Mouse (Mus musculus): ENCODE results near the gene Map3k5. TPM values are rescaled to one million over a fixed set of nuclear protein-coding genes. Genes with fewer than 3 reads are reported as not detected.

Gene Map3k5
- polyA plus RNA-seq, 1 experiment from 2014 or later = 4.0 TPM

- 84% methylated on average over 2 of the region's 2 CpGs for WGBS
- no peak overlapping the region for H3K4me2 ChIP-seq (replicated peaks; ENCODE audit: low read depth, low read length)
- H3K9me3 ChIP-seq (ENCODE audit: control insufficient read depth, low read length) = no peaks in the 10 kb centered on the region
- no peak overlapping the region for H3K4me3 ChIP-seq (ENCODE audit: low read length)
- no peaks in the 10 kb centered on the region for H3K4me1 ChIP-seq (ENCODE audit: control insufficient read depth, insufficient read depth, low read length)
- H3K27me3 ChIP-seq (ENCODE audit: control insufficient read depth, insufficient read depth, low read length) = no peaks in the 10 kb centered on the region
- no peak overlapping the region for H3K27ac ChIP-seq (ENCODE audit: low read depth, low read length)
- no peak overlapping the region for H3K9ac ChIP-seq (ENCODE audit: low read depth, low read length)
- no peak for ATAC-seq (ENCODE audit: low FRiP score, low TSS enrichment)
- H3K36me3 ChIP-seq (ENCODE audit: control insufficient read depth, insufficient read depth, low read length) = no peaks in the 10 kb centered on the region
Observed at GRCm38 (mm10) chr10:20031936-20032335, 97.7 kb downstream of the Map3k5 start.

- no peak overlapping the region for H3K4me2 ChIP-seq (replicated peaks; ENCODE audit: low read depth, low read length)
- H3K4me3 ChIP-seq (ENCODE audit: low read length) = no peak overlapping the region
- H3K9ac ChIP-seq (ENCODE audit: low read depth, low read length) = no peak overlapping the region
- H3K4me1 ChIP-seq (ENCODE audit: control insufficient read depth, insufficient read depth, low read length) = no peaks in the 10 kb centered on the region
- no peaks in the 10 kb centered on the region for H3K36me3 ChIP-seq (ENCODE audit: control insufficient read depth, insufficient read depth, low read length)
- no peaks in the 10 kb centered on the region for H3K9me3 ChIP-seq (ENCODE audit: control insufficient read depth, low read length)
- no peak for ATAC-seq (ENCODE audit: low FRiP score, low TSS enrichment)
- H3K27me3 ChIP-seq (ENCODE audit: control insufficient read depth, insufficient read depth, low read length) = no peaks in the 10 kb centered on the region
- 90% methylated on average over 2 of the region's 2 CpGs for WGBS
- H3K27ac ChIP-seq (ENCODE audit: low read depth, low read length) = no peak overlapping the region
Observed at GRCm38 (mm10) chr10:20036375-20036774, 102.1 kb downstream of the Map3k5 start.

GRCm38 (mm10) chr10:20036846-20037245, 102.6 kb downstream of the Map3k5 start:
- no peak for ATAC-seq (ENCODE audit: low FRiP score, low TSS enrichment)
- Histone ChIP-seq H3K9ac (ENCODE audit: low read depth, low read length) (no peak overlapping the region), H3K27ac (ENCODE audit: low read depth, low read length) (no peak overlapping the region), H3K4me3 (ENCODE audit: low read length) (no peak overlapping the region), H3K4me1 (ENCODE audit: control insufficient read depth, insufficient read depth, low read length) (no peaks in the 10 kb centered on the region), H3K4me2 (replicated peaks; ENCODE audit: low read depth, low read length) (no peak overlapping the region), H3K36me3 (ENCODE audit: control insufficient read depth, insufficient read depth, low read length) (no peaks in the 10 kb centered on the region), H3K27me3 (ENCODE audit: control insufficient read depth, insufficient read depth, low read length) (no peaks in the 10 kb centered on the region), H3K9me3 (ENCODE audit: control insufficient read depth, low read length) (no peaks in the 10 kb centered on the region)
- 53% methylated on average over 7 of the region's 7 CpGs for WGBS

- Histone ChIP-seq H3K9ac (ENCODE audit: low read depth, low read length) (no peak overlapping the region), H3K27ac (ENCODE audit: low read depth, low read length) (no peak overlapping the region), H3K36me3 (ENCODE audit: control insufficient read depth, insufficient read depth, low read length) (no peaks in the 10 kb centered on the region), H3K4me2 (replicated peaks; ENCODE audit: low read depth, low read length) (no peak overlapping the region), H3K4me3 (ENCODE audit: low read length) (no peak overlapping the region), H3K9me3 (ENCODE audit: control insufficient read depth, low read length) (no peaks in the 10 kb centered on the region), H3K4me1 (ENCODE audit: control insufficient read depth, insufficient read depth, low read length) (no peaks in the 10 kb centered on the region), H3K27me3 (ENCODE audit: control insufficient read depth, insufficient read depth, low read length) (no peaks in the 10 kb centered on the region)
- 98% methylated on average over 3 of the region's 3 CpGs for WGBS
- ATAC-seq (ENCODE audit: low FRiP score, low TSS enrichment) = no peak
Observed at GRCm38 (mm10) chr10:20039531-20039930, 105.3 kb downstream of the Map3k5 start.

- Histone ChIP-seq H3K9me3 (ENCODE audit: control insufficient read depth, low read length) (no peaks in the 10 kb centered on the region), H3K27ac (ENCODE audit: low read depth, low read length) (no peak overlapping the region), H3K4me2 (replicated peaks; ENCODE audit: low read depth, low read length) (no peak overlapping the region), H3K4me1 (ENCODE audit: control insufficient read depth, insufficient read depth, low read length) (no peaks in the 10 kb centered on the region), H3K4me3 (ENCODE audit: low read length) (no peak overlapping the region), H3K9ac (ENCODE audit: low read depth, low read length) (no peak overlapping the region), H3K36me3 (ENCODE audit: control insufficient read depth, insufficient read depth, low read length) (no peaks in the 10 kb centered on the region), H3K27me3 (ENCODE audit: control insufficient read depth, insufficient read depth, low read length) (no peaks in the 10 kb centered on the region)
- no peak for ATAC-seq (ENCODE audit: low FRiP score, low TSS enrichment)
- WGBS = 57% methylated on average over 7 of the region's 7 CpGs
Observed at GRCm38 (mm10) chr10:20040116-20040515, 105.8 kb downstream of the Map3k5 start.

GRCm38 (mm10) chr10:20040677-20041076, 106.4 kb downstream of the Map3k5 start:
- no peaks in the 10 kb centered on the region for H3K27me3 ChIP-seq (ENCODE audit: control insufficient read depth, insufficient read depth, low read length)
- no peaks in the 10 kb centered on the region for H3K4me1 ChIP-seq (ENCODE audit: control insufficient read depth, insufficient read depth, low read length)
- no peak overlapping the region for H3K27ac ChIP-seq (ENCODE audit: low read depth, low read length)
- ATAC-seq (ENCODE audit: low FRiP score, low TSS enrichment) = no peak
- no peak overlapping the region for H3K9ac ChIP-seq (ENCODE audit: low read depth, low read length)
- H3K9me3 ChIP-seq (ENCODE audit: control insufficient read depth, low read length) = no peaks in the 10 kb centered on the region
- 68% methylated on average over 4 of the region's 4 CpGs for WGBS
- no peaks in the 10 kb centered on the region for H3K36me3 ChIP-seq (ENCODE audit: control insufficient read depth, insufficient read depth, low read length)
- H3K4me3 ChIP-seq (ENCODE audit: low read length) = no peak overlapping the region
- no peak overlapping the region for H3K4me2 ChIP-seq (replicated peaks; ENCODE audit: low read depth, low read length)

GRCm38 (mm10) chr10:20042081-20042480, 107.8 kb downstream of the Map3k5 start:
- WGBS = 96% methylated on average over 8 of the region's 8 CpGs
- Histone ChIP-seq H3K4me2 (replicated peaks; ENCODE audit: low read depth, low read length) (no peak overlapping the region), H3K4me1 (ENCODE audit: control insufficient read depth, insufficient read depth, low read length) (0 out of 2 replicates have a peak, but pooled peaks cover 4% of the 10 kb centered on the region), H3K27me3 (ENCODE audit: control insufficient read depth, insufficient read depth, low read length) (no peaks in the 10 kb centered on the region), H3K4me3 (ENCODE audit: low read length) (no peak overlapping the region), H3K9me3 (ENCODE audit: control insufficient read depth, low read length) (no peaks in the 10 kb centered on the region), H3K27ac (ENCODE audit: low read depth, low read length) (no peak overlapping the region), H3K9ac (ENCODE audit: low read depth, low read length) (no peak overlapping the region), H3K36me3 (ENCODE audit: control insufficient read depth, insufficient read depth, low read length) (no peaks in the 10 kb centered on the region)
- ATAC-seq (ENCODE audit: low FRiP score, low TSS enrichment) = no peak

GRCm38 (mm10) chr10:20044051-20044450, 109.8 kb downstream of the Map3k5 start:
- 92% methylated on average over 2 of the region's 2 CpGs for WGBS

GRCm38 (mm10) chr10:20045733-20046495, 111.6 kb downstream of the Map3k5 start:
- no peak overlapping the region for H3K9ac ChIP-seq (ENCODE audit: low read depth, low read length)
- no peak for ATAC-seq (ENCODE audit: low FRiP score, low TSS enrichment)
- no peaks in the 10 kb centered on the region for H3K27me3 ChIP-seq (ENCODE audit: control insufficient read depth, insufficient read depth, low read length)
- H3K9me3 ChIP-seq (ENCODE audit: control insufficient read depth, low read length) = no peaks in the 10 kb centered on the region
- 0 out of 2 replicates have a peak, but pooled peaks cover 4% of the 10 kb centered on the region for H3K4me1 ChIP-seq (ENCODE audit: control insufficient read depth, insufficient read depth, low read length)
- no peak overlapping the region for H3K4me2 ChIP-seq (replicated peaks; ENCODE audit: low read depth, low read length)
- no peak overlapping the region for H3K27ac ChIP-seq (ENCODE audit: low read depth, low read length)
- WGBS = 62% methylated on average over 4 of the region's 4 CpGs
- H3K36me3 ChIP-seq (ENCODE audit: control insufficient read depth, insufficient read depth, low read length) = no peaks in the 10 kb centered on the region
- no peak overlapping the region for H3K4me3 ChIP-seq (ENCODE audit: low read length)

More at GRCm38 (mm10) chr10:20044051-20044450, 109.8 kb downstream of the Map3k5 start:
- H3K9me3 ChIP-seq (ENCODE audit: control insufficient read depth, low read length) = no peaks in the 10 kb centered on the region
- H3K27me3 ChIP-seq (ENCODE audit: control insufficient read depth, insufficient read depth, low read length) = no peaks in the 10 kb centered on the region
- H3K36me3 ChIP-seq (ENCODE audit: control insufficient read depth, insufficient read depth, low read length) = no peaks in the 10 kb centered on the region
- no peak overlapping the region for H3K4me3 ChIP-seq (ENCODE audit: low read length)
- no peak overlapping the region for H3K27ac ChIP-seq (ENCODE audit: low read depth, low read length)
- ATAC-seq (ENCODE audit: low FRiP score, low TSS enrichment) = no peak
- no peak overlapping the region for H3K4me2 ChIP-seq (replicated peaks; ENCODE audit: low read depth, low read length)
- 0 out of 2 replicates have a peak, but pooled peaks cover 4% of the 10 kb centered on the region for H3K4me1 ChIP-seq (ENCODE audit: control insufficient read depth, insufficient read depth, low read length)
- H3K9ac ChIP-seq (ENCODE audit: low read depth, low read length) = no peak overlapping the region

All from kidney, embryonic 14.5 days (tissue).